Mouse (Mus musculus): ENCODE measurements around the gene Faim2. TPM values are rescaled to one million over a fixed set of nuclear protein-coding genes. Genes with fewer than 3 reads are reported as not detected.

Gene Faim2
- total RNA-seq, 1 experiment = 0.89 TPM

GRCm38 (mm10) chr15:99471677-99472063 is 56.3 kb downstream of the Faim2 start:
- no peaks in the 10 kb centered on the region for H3K9me3 ChIP-seq (ENCODE audit: control insufficient read depth, insufficient read depth, low read depth, low read length)
- H3K9ac ChIP-seq (ENCODE audit: insufficient read depth, low read depth, low read length, poor library complexity, severe bottlenecking) = peak overlapping the region; percentile 46; the same call in 1 of the 2 replicates
- in situ Hi-C loops (cut with MboI; ENCODE audit: low sequenced_read_pairs in 2 of 2, unreplicated experiment in 2 of 2) = no loop called here
- H3K4me3 ChIP-seq (ENCODE audit: insufficient read depth in 1 of 2, low read depth in 1 of 2, low read length in 2 of 2, poor library complexity in 1 of 2, severe bottlenecking in 1 of 2) = peak overlapping the region in 1 of 2 experiments; percentile 8; a peak in 1 of 4 replicates
- no peak for TF ChIP-seq MAFK (IDR thresholded peaks at IDR 0.05; ENCODE audit: insufficient read depth, low read depth, low read length)
- TF ChIP-seq CHD2 (IDR thresholded peaks at IDR 0.05; ENCODE audit: low read depth, low read length) = no peak
- no peak for TF ChIP-seq ZC3H11A (IDR thresholded peaks at IDR 0.05; ENCODE audit: borderline replicate concordance, low read depth, low read length)
- no peak for TF ChIP-seq HCFC1 (IDR thresholded peaks at IDR 0.05; ENCODE audit: borderline replicate concordance, insufficient read depth, low read length)
- TF ChIP-seq ZNF384 (IDR thresholded peaks at IDR 0.05; ENCODE audit: low read depth, low read length) = no peak
- peak overlapping the region; percentile 3; the same call in 1 of the 2 replicates for H3K27ac ChIP-seq (ENCODE audit: insufficient read depth, low read depth, low read length, poor library complexity, severe bottlenecking)
- DNase-seq (ENCODE audit: low read depth, low spot score) = no peak
- no peaks in the 10 kb centered on the region for H3K36me3 ChIP-seq (ENCODE audit: control insufficient read depth, insufficient read depth, low read length, poor library complexity, severe bottlenecking)
- peaks cover 3 to 10% of the 10 kb centered on the region in 2 experiments for H3K4me1 ChIP-seq (ENCODE audit: control insufficient read depth in 2 of 2, insufficient read depth in 2 of 2, low read length in 2 of 2, poor library complexity in 1 of 2)

DNA sequence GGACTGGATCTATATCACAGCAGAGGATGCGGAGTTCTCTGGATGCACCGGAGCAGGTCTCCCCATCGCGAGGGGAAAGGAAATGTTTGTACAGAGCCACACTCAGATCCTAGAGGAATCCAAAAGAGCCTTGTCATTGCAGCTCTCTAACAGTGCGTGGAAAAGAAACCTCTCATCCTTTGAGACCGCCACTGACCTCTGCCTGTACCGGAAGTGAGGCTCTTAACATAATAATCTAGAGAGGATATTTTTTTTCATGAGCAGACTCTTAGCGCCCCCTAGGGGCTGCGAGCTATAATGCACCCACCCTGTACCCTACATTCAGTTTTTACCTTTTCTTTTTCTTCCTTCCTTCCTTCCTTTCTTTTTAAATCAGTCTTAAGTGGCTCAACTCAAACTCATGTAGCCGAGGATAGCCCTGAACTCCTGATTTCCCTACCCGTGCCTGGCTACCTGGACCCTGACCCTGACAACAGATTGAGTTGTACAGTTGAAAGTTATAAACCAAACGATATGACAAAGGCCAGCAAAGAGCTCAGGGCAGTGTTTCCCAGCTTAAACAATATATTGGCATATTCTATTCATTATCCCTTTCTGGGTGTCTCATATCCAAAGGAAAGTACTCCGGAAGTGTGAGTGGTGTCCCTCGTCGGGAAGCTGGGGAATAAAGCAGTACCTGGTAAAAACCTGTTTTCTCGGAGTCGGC is 56.8 kb downstream of the Faim2 start:
- peak overlapping the region; percentile 29 to 34; a peak in 3 of 4 replicates for H3K4me3 ChIP-seq (ENCODE audit: insufficient read depth in 1 of 2, low read depth in 1 of 2, low read length in 2 of 2, poor library complexity in 1 of 2, severe bottlenecking in 1 of 2)
- in situ Hi-C loops (cut with MboI; ENCODE audit: low sequenced_read_pairs in 2 of 2, unreplicated experiment in 2 of 2) = no loop called here
- H3K9me3 ChIP-seq (ENCODE audit: control insufficient read depth, insufficient read depth, low read depth, low read length) = no peaks in the 10 kb centered on the region
- peaks cover 3 to 10% of the 10 kb centered on the region in 2 experiments for H3K4me1 ChIP-seq (ENCODE audit: control insufficient read depth in 2 of 2, insufficient read depth in 2 of 2, low read length in 2 of 2, poor library complexity in 1 of 2)
- H3K9ac ChIP-seq (ENCODE audit: insufficient read depth, low read depth, low read length, poor library complexity, severe bottlenecking) = peak overlapping the region; percentile 49
- H3K27ac ChIP-seq (ENCODE audit: insufficient read depth, low read depth, low read length, poor library complexity, severe bottlenecking) = peak overlapping the region; percentile 19; the same call in 1 of the 2 replicates
- no peaks in the 10 kb centered on the region for H3K36me3 ChIP-seq (ENCODE audit: control insufficient read depth, insufficient read depth, low read length, poor library complexity, severe bottlenecking)
- no peak for DNase-seq (ENCODE audit: low read depth, low spot score)
- no peak for TF ChIP-seq ZC3H11A (IDR thresholded peaks at IDR 0.05; ENCODE audit: borderline replicate concordance, low read depth, low read length)
- TF ChIP-seq MAFK (IDR thresholded peaks at IDR 0.05; ENCODE audit: insufficient read depth, low read depth, low read length) = no peak
- no peak for TF ChIP-seq HCFC1 (IDR thresholded peaks at IDR 0.05; ENCODE audit: borderline replicate concordance, insufficient read depth, low read length)
- TF ChIP-seq CHD2 (IDR thresholded peaks at IDR 0.05; ENCODE audit: low read depth, low read length) = no peak
- peak; percentile 89 for TF ChIP-seq ZNF384 (IDR thresholded peaks at IDR 0.05; ENCODE audit: low read depth, low read length)

GRCm38 (mm10) chr15:99470224-99470761 is 57.7 kb downstream of the Faim2 start:
- H3K27ac ChIP-seq (ENCODE audit: insufficient read depth, low read depth, low read length, poor library complexity, severe bottlenecking) = peak overlapping the region; percentile 19; the same call in 1 of the 2 replicates
- peak overlapping the region; percentile 49 for H3K9ac ChIP-seq (ENCODE audit: insufficient read depth, low read depth, low read length, poor library complexity, severe bottlenecking)
- DNase-seq (ENCODE audit: low read depth, low spot score) = no peak
- in situ Hi-C loops (cut with MboI; ENCODE audit: low sequenced_read_pairs in 2 of 2, unreplicated experiment in 2 of 2) = no loop called here
- TF ChIP-seq MAFK (IDR thresholded peaks at IDR 0.05; ENCODE audit: insufficient read depth, low read depth, low read length) (no peak), HCFC1 (IDR thresholded peaks at IDR 0.05; ENCODE audit: borderline replicate concordance, insufficient read depth, low read length) (no peak), CHD2 (IDR thresholded peaks at IDR 0.05; ENCODE audit: low read depth, low read length) (no peak), ZNF384 (IDR thresholded peaks at IDR 0.05; ENCODE audit: low read depth, low read length) (no peak), ZC3H11A (IDR thresholded peaks at IDR 0.05; ENCODE audit: borderline replicate concordance, low read depth, low read length) (no peak)
- H3K4me3 ChIP-seq (ENCODE audit: insufficient read depth in 1 of 2, low read depth in 1 of 2, low read length in 2 of 2, poor library complexity in 1 of 2, severe bottlenecking in 1 of 2) = peak overlapping the region; percentile 29 to 34
- no peaks in the 10 kb centered on the region for H3K9me3 ChIP-seq (ENCODE audit: control insufficient read depth, insufficient read depth, low read depth, low read length)
- no peaks in the 10 kb centered on the region for H3K36me3 ChIP-seq (ENCODE audit: control insufficient read depth, insufficient read depth, low read length, poor library complexity, severe bottlenecking)
- H3K4me1 ChIP-seq (ENCODE audit: control insufficient read depth in 2 of 2, insufficient read depth in 2 of 2, low read length in 2 of 2, poor library complexity in 1 of 2) = peaks cover 6 to 8% of the 10 kb centered on the region in 2 experiments

- Histone ChIP-seq H3K36me3 (ENCODE audit: control insufficient read depth, insufficient read depth, low read length, poor library complexity, severe bottlenecking) (no peaks in the 10 kb centered on the region), H3K9ac (ENCODE audit: insufficient read depth, low read depth, low read length, poor library complexity, severe bottlenecking) (peak overlapping the region; percentile 49; the same call in 1 of the 2 replicates), H3K4me3 (ENCODE audit: insufficient read depth in 1 of 2, low read depth in 1 of 2, low read length in 2 of 2, poor library complexity in 1 of 2, severe bottlenecking in 1 of 2) (peak overlapping the region in 1 of 2 experiments; percentile 34; a peak in 1 of 4 replicates), H3K27ac (ENCODE audit: insufficient read depth, low read depth, low read length, poor library complexity, severe bottlenecking) (no peak overlapping the region), H3K9me3 (ENCODE audit: control insufficient read depth, insufficient read depth, low read depth, low read length) (no peaks in the 10 kb centered on the region), H3K4me1 (ENCODE audit: control insufficient read depth in 2 of 2, insufficient read depth in 2 of 2, low read length in 2 of 2, poor library complexity in 1 of 2) (peaks cover 3 to 7% of the 10 kb centered on the region in 2 experiments; a peak in 3 of 4 replicates)
- TF ChIP-seq MAFK (IDR thresholded peaks at IDR 0.05; ENCODE audit: insufficient read depth, low read depth, low read length) (no peak), CHD2 (IDR thresholded peaks at IDR 0.05; ENCODE audit: low read depth, low read length) (no peak)
- in situ Hi-C loops (cut with MboI; ENCODE audit: low sequenced_read_pairs in 2 of 2, unreplicated experiment in 2 of 2) = no loop called here
- DNase-seq (ENCODE audit: low read depth, low spot score) = no peak
Observed at GRCm38 (mm10) chr15:99469736-99470135, 58.2 kb downstream of the Faim2 start.
